Mouse (Mus musculus) liver, postnatal 0 days (tissue): ENCODE measurements around the gene Ccdc12. TPM values are rescaled to one million over a fixed set of nuclear protein-coding genes. Genes with fewer than 3 reads are reported as not detected.

Experiments
- ATAC-seq: fragments of 200-750 bp; cut with Nextera tagmentation; 2 replicates; pipeline ENCODE4 v1.8.0; 2017; ENCODE audit warnings: mild to moderate bottlenecking, moderate library complexity
- DNase-seq: peaks from one replicate; pipeline ENCODE4 v3.0.0-alpha.2; 2016
- H3K27ac ChIP-seq: fragments of 300-500 bp; sonication (generic); 2 replicates; pipeline ENCODE4 v1.5.1; 2014; ENCODE audit warnings: antibody characterized with exemption, moderate library complexity, mild to moderate bottlenecking, low read depth
- H3K27me3 ChIP-seq: fragments of 300-500 bp; sonication (generic); 2 replicates; pipeline ENCODE4 v1.6.1; 2014; ENCODE audit warnings: low read length, control low read depth, mixed read lengths; ENCODE audit not compliant: insufficient read depth
- H3K36me3 ChIP-seq: fragments of 300-500 bp; sonication (generic); replicated peaks from 2 replicates; pipeline ENCODE4 v1.6.1; 2014; ENCODE audit warnings: mild to moderate bottlenecking, control low read depth, low read length, moderate library complexity, mixed read lengths; ENCODE audit not compliant: insufficient read depth
- H3K4me1 ChIP-seq: fragments of 300-500 bp; sonication (generic); 2 replicates; pipeline ENCODE4 v1.6.1; 2014; ENCODE audit warnings: antibody characterized with exemption, mild to moderate bottlenecking, control low read depth; ENCODE audit not compliant: insufficient read depth
- H3K4me2 ChIP-seq: fragments of 300-500 bp; sonication (generic); 2 replicates; pipeline ENCODE4 v1.6.1; 2014; ENCODE audit warnings: low read depth, mild to moderate bottlenecking, low read length, moderate library complexity, mixed read lengths
- H3K4me3 ChIP-seq: fragments of 300-500 bp; sonication (generic); 2 replicates; pipeline ENCODE4 v1.5.1; 2014; ENCODE audit warnings: low read depth, low read length
- H3K9ac ChIP-seq: fragments of 300-500 bp; sonication (generic); replicated peaks from 2 replicates; pipeline ENCODE4 v1.6.1; 2014; ENCODE audit warnings: mild to moderate bottlenecking, moderate library complexity
- H3K9me3 ChIP-seq: fragments of 300-500 bp; sonication (generic); 2 replicates; pipeline ENCODE4 v1.6.1; 2016; ENCODE audit warnings: mild to moderate bottlenecking, control low read depth, low read length, mixed read lengths
- CTCF ChIP-seq: sonication (generic); IDR thresholded peaks from 2 replicates; pipeline ENCODE4 v1.5.1; 2016; ENCODE audit warnings: antibody characterized with exemption, low read depth
- EP300 ChIP-seq: IDR thresholded peaks from 2 replicates; pipeline ENCODE4 v1.6.1; 2016; ENCODE audit warnings: antibody characterized with exemption, low read depth, mild to moderate bottlenecking
- WGBS: fragments of 180-500 bp; shearing (Covaris S2); extraction: QIAGEN DNeasy Blood & Tissue Kit; methylation state at CpG from one replicate; pipeline ENCODE4 v1.1.7; 2014; ENCODE audit not compliant: insufficient replicate concordance; 5-methylcytosine and 5-hydroxymethylcytosine counted together
- polyA plus RNA-seq: library from polyadenylated mRNA; unstranded; fragments of >200 nt; fragmentation: Nextera tagmentation; extraction: Ambion mirVana; gene quantifications from 2 replicates; pipeline ENCODE4 v1.2.1, GENCODE M21; 2015

The Ccdc12 gene
- polyA plus RNA-seq, 1 experiment from 2014 or later = 69.3 TPM

DNA sequence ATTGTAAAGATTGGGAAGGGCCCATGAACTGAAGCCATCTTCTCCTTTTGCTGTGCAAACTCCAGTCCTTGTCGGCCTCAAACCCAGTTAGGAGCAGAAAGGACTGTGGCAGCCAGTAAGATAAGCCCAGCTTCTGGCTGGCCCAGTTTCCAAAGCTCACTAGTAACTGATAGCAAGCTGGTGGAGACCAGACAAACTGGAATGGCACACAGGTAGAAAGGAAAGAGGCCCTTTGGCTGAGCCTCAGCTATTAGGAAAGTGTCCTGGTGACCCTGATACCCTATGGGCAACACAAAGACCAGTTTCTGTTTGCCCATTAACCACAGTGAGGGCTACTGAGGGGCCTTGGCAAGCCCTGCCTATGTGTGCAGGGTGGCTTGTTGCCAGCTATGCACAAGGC lies 46.5 kb downstream of the Ccdc12 start:
- DNase-seq (no peak), ATAC-seq (peak; percentile 28)
- H3K9me3 ChIP-seq = no peaks in the 10 kb centered on the region
- H3K4me1 ChIP-seq = peaks cover 21% of the 10 kb centered on the region
- no peak overlapping the region for H3K27ac ChIP-seq
- H3K27me3 ChIP-seq = no peaks in the 10 kb centered on the region
- H3K9ac ChIP-seq = no peak overlapping the region
- H3K4me3 ChIP-seq = no peak overlapping the region
- 69% methylated on average over 1 of the region's 1 CpGs for WGBS
- TF ChIP-seq EP300 (no peak), CTCF (no peak)
- peaks cover 3% of the 10 kb centered on the region; the same call in 1 of the 2 replicates for H3K36me3 ChIP-seq
- H3K4me2 ChIP-seq = no peak overlapping the region

DNA sequence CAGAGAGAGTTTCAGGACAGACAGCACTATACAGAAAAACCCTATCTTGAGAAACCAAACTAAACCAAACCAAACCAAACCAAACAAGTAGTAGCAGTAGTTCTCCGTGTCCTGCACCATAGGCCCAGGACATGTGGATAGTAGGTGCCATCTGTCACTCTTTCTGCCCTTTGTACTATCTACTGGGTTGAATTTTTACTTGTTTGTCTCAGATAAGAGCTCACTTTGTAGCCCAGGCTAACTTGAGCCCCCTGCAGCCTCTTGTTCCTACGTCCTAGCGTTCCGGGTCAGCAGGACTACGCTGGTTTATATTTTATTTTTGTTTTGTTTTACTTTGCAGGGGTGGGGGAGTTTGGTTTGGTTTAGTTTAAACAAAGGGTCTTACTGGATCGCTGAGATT lies 47.6 kb downstream of the Ccdc12 start:
- Histone ChIP-seq H3K27me3 (no peaks in the 10 kb centered on the region), H3K4me3 (no peak overlapping the region), H3K36me3 (0 out of 2 replicates have a peak, but pooled peaks cover 3% of the 10 kb centered on the region), H3K27ac (0 out of 2 replicates have a peak overlapping the region, but pooled peaks have one; percentile 18), H3K4me2 (no peak overlapping the region), H3K9ac (no peak overlapping the region), H3K4me1 (peaks cover 21% of the 10 kb centered on the region), H3K9me3 (no peaks in the 10 kb centered on the region)
- TF ChIP-seq EP300 = no peak
- TF ChIP-seq CTCF = no peak
- 62% methylated on average over 6 of the region's 6 CpGs for WGBS
- DNase-seq = no peak
- ATAC-seq = no peak

DNA sequence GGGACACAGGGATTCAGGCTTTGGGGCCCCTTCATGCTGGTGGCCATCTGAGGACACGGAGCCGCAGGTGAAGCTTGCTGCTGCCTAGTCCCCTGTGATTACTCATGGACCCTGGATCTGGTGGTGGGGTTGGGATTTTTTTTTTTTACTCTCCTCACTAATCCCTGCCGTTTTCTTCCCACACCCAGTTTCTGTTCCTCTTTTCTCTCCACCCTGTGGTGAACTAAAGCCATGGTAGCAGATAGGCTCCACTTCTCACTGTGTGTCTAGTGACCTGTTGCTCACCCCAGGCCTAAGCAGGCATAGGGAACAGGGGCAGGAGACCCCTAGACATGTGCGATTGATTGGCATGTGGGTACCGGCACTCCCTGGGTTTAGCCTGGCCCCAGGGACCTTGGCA lies 50.5 kb downstream of the Ccdc12 start:
- Histone ChIP-seq H3K4me3 (no peak overlapping the region), H3K4me2 (no peak overlapping the region), H3K9ac (no peak overlapping the region), H3K27me3 (no peaks in the 10 kb centered on the region), H3K4me1 (peaks cover 17% of the 10 kb centered on the region), H3K9me3 (no peaks in the 10 kb centered on the region), H3K27ac (no peak overlapping the region), H3K36me3 (peaks cover 10% of the 10 kb centered on the region)
- DNase-seq = no peak
- WGBS = 35% methylated on average over 5 of the region's 5 CpGs
- ATAC-seq = no peak
- peak; percentile 28 for TF ChIP-seq CTCF
- TF ChIP-seq EP300 = no peak

DNA sequence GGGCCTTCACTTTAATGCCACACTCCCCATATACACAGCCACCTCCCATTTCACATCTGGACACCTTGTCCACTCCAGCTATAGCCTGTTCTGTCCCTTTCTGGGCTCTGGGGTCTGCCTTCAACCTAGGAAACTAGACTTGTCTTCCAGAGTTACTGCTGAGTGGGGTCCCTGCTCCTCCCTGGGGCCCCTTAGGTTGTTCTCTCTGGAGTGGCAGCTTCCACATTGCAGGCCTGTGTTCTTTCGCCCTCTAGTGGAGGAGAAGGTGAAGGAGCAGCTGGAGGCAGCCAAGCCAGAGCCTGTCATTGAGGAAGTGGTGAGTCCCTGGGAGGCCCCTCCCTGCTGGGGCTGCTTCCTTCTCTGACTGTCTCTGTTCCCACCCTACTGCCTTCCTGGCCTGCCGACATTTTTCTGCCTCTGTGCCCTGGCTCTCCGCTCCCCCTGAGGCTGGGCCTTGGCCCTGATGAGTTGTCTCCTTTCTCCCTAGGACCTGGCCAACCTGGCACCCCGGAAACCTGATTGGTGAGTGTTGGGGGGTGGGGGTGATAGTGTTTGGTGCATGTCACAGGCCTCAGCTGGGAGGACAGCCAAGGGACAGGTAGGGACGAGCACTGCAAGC lies 53.4 kb downstream of the Ccdc12 start:
- H3K4me2 ChIP-seq = peak overlapping the region; percentile 55
- TF ChIP-seq EP300 (no peak), CTCF (peak; percentile 97)
- WGBS = 24% methylated on average over 5 of the region's 5 CpGs
- H3K4me1 ChIP-seq = no peaks in the 10 kb centered on the region
- peak overlapping the region; percentile 35 for H3K4me3 ChIP-seq
- H3K27me3 ChIP-seq = no peaks in the 10 kb centered on the region
- peaks cover 26% of the 10 kb centered on the region for H3K36me3 ChIP-seq
- ATAC-seq = peak; percentile 77
- H3K9ac ChIP-seq = peak overlapping the region; percentile 47
- peak; percentile 80 for DNase-seq
- H3K27ac ChIP-seq = no peak overlapping the region
- H3K9me3 ChIP-seq = no peaks in the 10 kb centered on the region

DNA sequence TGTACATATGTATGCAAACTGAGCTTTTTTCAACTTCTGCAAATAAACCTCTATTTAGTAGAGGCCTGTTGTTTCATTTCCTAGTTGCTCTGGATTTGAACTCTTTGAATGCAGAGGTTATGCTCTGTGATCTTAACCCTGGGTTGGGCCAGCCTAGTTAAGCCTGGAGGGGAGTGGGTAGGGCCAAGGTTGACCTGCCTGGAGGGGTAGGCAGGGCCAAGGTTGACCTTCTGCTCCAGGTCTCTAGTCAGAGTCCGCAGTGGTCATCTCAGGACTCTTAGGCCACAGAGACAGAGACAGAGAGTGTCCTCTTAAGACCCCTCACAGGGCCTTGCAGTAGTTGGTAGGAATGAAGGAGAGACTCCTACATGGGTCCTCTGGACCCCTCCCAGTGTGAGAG lies 55.2 kb downstream of the Ccdc12 start:
- 93% methylated on average over 1 of the region's 1 CpGs for WGBS
- no peak overlapping the region for H3K9ac ChIP-seq
- H3K27ac ChIP-seq = no peak overlapping the region
- H3K36me3 ChIP-seq = peaks cover 33% of the 10 kb centered on the region
- H3K27me3 ChIP-seq = no peaks in the 10 kb centered on the region
- ATAC-seq (no peak), DNase-seq (no peak)
- no peaks in the 10 kb centered on the region for H3K4me1 ChIP-seq
- TF ChIP-seq CTCF = no peak
- no peak for TF ChIP-seq EP300
- H3K4me3 ChIP-seq = no peak overlapping the region
- H3K4me2 ChIP-seq = no peak overlapping the region
- H3K9me3 ChIP-seq = no peaks in the 10 kb centered on the region

DNA sequence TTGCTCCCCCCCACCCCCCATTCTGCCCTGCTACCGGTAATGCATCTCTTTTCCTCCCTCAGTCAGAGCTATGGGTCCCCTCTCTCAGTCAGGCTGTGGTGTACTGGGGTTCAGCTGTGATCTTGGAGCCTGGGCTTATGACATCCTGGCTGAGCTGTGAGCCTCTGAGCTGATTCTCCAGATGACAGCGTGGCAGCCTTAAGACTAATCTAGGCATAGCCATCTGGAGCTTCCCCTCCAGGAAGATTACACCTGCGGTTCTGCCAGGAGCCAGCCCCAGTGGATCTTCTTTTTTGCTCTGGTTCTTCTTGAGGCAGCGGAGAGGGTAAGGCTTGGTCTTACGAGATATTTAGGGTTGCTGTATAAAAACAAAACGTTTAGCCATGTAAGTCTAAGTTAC lies 55.7 kb downstream of the Ccdc12 start:
- Histone ChIP-seq H3K4me1 (no peaks in the 10 kb centered on the region), H3K9ac (no peak overlapping the region), H3K4me3 (no peak overlapping the region), H3K27me3 (no peaks in the 10 kb centered on the region), H3K4me2 (no peak overlapping the region), H3K36me3 (peaks cover 33% of the 10 kb centered on the region), H3K27ac (no peak overlapping the region), H3K9me3 (no peaks in the 10 kb centered on the region)
- ATAC-seq (no peak), DNase-seq (no peak)
- TF ChIP-seq EP300 = no peak
- no peak for TF ChIP-seq CTCF
- WGBS = 85% methylated on average over 6 of the region's 6 CpGs
